Mouse (Mus musculus): ENCODE measurements around the gene Samd10. TPM values are rescaled to one million over a fixed set of nuclear protein-coding genes. Genes with fewer than 3 reads are reported as not detected.

The Samd10 gene
- polyA plus RNA-seq, 2 experiments from 2014 or later = 8.7 to 12.5 TPM

GRCm38 (mm10) chr2:181577126-181577525, 21.9 kb downstream of the Samd10 start:
- ATAC-seq = no peak

DNA sequence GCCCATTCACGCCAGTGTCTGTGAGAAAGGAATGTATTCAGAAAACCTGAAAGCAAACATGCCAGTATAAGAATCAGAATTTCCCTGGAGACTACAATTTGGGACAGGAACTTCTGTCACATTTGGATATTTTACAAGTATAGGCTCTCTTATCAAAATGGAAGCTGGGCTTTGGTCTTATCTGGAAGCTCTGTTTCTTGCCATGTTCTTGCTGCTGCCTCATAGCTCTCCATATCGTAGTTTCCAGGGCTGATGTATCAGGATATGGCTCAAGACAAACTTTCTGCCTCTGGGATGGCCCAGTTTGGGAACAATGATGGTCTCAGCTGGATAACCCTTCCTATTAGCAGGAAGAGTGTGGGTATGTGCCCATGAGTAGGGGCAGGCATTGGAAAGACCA, 22.4 kb downstream of the Samd10 start:
- no peak for ATAC-seq

DNA sequence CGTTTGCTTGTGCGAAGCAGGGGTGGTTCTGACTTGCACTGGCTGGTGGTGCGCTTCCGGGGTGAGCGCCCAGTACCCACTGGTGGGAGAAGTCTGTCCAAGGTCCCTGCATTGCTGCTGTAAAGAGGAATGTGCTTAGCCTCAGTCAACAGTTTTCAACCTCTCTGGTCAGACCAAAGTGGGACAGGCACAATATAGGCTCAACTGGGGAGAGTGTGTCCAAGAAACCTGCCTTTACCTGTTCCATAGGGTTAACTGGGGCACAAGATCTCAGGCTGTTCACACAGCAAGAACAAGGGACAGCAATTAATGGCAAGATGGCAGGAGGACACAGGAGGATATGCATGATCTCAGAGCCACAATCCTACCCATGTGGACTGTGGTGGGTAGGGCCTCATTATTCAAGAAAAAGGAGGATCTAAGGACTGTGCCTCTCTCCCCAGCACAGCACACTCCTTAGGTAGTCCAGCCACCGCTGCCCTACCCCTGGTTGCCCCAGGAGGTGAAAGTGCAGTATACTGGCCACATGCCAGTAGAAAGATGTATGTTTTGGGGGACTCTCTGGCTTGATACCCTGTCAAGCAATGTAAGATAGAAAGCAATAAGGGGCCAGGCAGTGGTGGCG, 24.0 kb downstream of the Samd10 start:
- no peak for ATAC-seq

DNA sequence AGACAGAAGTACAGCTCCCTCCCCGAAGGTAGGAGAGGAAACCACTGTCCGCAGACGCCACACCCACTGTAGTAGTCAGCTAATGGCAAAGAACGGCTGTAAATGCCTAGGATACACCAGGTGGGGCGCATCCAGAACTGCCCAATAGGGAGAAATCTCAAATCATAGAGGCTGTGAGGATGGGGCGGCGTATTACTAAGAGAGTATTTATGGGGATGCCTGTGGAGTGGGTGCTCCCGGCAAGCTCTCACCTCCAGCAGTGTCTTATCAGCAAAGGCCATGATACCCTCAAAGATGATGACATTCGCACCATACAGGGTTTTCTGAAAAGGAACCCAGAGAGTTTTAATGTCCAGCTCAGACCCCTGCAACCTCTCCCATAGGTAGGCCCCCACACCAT, 25.1 kb downstream of the Samd10 start:
- ATAC-seq = no peak

DNA sequence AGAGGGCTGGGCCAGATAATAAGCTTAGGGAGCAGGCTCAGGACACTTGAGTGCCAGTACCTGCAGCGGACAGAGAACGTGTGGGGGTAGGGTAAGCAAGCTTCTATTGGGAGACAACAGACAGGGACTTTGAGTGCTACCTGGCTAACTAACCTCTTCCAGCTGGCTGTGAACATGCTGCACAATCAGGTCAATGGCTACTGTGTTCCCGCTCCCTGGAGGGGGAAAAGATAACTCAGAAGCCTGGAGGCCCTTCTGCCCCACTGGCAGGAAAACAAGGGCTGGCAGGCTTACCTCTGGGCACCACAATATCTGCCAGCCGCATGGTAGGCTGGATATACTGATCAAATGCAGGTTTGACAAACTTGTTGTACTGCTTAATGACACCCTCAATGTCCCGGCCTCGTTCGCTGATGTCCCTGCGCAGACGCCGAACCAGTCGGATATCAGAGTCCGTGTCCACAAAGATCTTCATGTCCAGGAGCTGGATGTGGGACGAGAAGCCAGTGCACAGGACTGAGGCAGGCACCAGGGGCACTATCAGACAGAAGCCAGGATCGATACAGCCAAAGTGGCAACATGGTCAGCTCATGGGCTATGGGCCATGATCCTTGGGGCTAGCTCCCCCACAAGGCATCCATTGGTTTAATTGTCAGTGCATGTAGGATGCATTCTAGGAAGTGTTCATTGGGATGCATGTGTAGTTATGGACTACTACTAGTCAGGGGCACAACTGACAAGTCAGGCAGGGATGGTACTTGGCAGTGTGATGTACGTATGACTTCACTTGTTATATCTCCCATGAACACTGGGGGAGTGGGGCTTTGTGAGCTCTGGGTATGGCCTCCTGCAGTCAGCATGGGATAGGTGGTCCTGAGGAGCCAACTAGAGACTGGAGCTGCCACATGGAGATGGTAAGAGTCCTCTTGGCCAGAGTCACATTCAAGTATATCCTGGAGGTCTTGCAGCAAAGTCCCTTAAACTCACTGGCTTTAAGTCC, 25.8 kb downstream of the Samd10 start:
- ATAC-seq = no peak

DNA sequence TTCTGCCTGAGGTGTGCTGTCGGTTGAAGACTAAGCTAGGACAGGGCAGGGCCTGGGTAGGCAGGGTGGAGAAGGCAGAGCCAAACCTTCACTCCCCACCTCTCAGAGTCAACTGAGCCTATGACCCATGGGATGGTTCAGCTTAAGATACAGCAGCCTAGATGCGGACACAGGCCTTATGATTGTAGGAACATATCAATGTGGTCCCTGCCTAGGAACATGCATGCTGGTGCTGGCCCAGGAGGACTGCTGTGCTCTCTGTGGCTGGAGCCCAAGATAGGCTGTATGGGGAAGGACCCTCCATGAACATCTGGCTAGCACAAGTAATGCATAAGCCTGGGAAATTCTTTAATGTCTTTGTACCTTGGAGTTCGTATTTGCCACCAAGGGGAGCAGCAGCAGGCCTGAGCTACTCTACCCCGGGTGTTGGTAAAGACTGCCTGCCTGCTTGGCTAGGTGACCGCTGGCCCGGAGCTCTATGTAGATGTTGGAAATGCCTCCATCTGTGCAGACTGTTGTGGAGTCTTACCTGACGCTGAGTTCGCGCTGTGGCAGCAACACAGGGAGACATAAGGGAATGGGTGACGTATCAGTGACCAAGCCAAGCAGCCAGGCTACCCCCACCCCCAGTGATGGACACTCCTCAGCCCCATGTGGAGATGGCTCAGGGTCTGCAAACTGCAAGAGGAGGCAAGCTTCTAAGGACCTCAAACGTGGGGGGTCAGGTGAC, 26.9 kb downstream of the Samd10 start:
- no peak for ATAC-seq

DNA sequence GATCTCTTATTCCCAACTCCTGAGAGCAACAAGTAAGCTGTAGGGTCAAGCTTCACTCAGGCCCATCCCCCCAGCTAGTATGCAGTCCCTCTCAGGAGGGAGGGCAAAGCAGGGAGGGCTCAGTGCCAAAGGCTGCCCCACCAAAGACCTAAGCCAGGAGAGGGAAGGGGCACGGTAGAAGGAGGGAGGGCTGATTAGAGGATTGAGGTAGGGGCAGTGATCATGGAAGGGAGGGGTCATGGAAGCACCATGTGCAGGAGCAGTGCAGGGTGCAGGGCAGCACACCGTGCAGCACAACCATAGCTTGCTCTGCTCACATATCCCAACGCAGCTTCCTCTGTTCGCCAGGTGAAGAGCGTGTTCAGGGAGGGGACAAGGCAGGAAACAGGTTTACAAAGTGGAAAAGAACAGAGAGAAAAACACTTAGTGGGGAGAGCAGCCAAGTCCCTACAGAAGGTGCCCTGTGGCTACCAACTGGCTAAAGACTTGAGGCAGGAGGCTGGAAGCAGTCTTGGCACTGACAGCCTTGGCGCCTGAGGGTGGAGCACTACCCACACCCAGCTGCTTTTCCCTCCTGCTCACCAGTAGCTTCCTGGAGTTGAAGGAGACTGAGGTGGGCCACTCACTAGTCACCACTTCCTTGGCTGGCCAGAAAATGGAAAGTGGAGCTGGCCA, 28.0 kb downstream of the Samd10 start:
- no peak for ATAC-seq

DNA sequence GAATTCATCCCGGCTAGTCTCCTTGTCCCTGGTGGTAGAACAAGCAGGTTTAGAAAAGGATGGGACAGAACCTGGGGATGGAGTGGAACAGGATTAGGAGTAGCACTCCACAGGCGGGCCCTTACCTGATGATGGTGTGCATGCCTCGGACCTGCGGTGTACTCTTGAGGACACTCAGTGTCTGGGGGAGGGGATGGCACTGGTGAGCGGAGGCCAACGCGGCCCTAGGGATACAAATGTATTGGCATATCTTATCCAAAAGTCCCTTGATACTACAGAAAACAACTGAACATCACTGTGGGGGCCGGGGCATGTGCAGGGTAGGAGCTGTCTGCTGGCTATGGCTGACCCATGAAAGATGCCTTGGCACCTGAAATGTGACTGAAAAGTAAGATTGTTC, 28.6 kb downstream of the Samd10 start:
- no peak for ATAC-seq

DNA sequence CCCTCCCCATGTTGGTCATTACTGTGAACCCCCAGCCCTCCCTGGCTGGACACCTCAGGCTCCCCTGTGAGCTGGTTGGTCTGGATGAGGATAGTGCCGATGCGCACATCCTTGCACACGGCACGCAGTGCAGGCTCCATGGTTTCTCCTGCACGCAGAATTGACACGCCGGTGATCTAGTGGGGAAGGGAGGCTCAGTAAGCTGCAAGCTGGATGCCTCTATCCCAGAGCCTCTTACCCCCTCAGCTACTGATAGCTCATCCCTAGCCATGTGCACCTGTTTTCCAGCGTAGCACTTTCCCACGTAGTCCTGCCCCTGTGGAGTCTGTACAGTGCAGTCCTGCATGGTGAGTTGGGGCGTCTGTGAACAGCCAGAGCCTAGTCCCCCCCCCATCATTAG, 29.2 kb downstream of the Samd10 start:
- ATAC-seq = no peak

DNA sequence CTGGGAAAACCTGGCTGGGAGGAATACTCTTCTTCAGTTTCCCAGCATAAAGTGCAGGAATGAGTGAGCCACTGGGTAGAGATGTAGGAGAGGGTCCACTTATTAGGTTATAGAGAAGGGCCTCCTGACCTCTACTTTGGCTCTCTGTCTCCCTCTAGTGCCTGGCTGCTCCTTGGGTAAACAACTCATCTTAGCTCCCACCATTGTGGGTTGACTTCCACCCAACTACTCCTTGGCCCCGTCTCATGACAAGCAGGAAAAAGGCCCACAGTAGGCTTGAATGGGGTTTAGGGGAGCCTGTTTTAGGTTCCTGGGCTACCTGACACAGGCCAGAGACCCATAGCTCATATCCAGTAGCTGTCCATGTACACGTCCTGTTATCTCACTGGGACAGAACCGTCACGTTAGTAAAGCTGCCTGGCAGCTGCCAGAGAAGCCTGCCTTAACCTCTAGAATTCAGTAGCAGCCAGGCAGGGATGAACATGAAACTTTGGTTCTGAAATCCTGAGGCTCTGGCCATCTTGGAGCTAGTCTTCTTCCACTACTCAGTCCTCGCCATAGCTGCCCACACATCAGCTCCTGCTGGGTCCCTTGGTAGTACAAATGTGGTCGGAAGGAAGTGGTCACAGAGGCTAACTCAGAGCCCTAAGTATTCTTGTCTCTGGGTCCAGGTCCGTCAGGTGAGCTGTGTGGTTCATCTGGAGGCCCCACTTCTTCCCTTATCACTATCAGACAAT, 30.6 kb downstream of the Samd10 start:
- no peak for ATAC-seq

DNA sequence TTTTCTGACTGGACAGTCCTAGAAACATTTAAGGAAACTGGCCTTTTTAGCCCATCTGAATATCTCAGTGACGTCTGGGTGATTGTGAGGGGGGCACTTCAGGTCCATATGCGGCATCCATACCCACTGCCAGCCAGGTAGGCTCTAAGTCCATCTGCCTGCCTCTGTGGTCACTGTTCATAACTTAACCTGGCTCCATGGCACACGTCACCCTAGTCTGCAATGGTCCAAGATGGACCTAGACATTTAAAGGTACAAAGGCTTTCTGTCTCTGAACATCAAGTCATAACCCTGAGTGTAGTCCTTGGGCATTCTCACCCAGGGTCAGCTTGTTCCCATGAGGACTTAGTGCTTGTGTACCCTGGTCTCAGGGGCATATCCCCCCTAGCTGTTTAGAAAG, 31.7 kb downstream of the Samd10 start:
- no peak for ATAC-seq

- ATAC-seq = no peak
Measured at GRCm38 (mm10) chr2:181553772-181554171, 45.2 kb downstream of the Samd10 start.

DNA sequence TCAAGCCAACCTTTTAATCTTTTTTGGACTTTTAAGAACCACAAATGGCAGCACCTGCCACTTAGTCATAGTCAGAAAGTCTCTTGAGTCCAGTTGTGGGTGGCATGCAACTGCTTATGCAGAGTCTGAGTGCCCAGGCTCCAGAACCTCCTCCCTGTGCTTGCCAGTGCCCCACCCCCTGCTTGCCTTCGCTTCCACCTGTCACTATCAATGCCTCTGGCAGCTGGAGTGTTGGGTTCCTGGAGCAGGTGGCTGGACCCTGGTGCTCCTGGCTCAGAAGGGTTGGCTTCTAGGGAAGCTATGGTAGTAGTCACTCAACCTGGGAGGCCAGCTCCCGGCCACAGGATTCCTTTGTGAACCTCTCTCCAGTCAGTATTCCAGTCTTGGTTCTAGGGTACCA, 48.8 kb downstream of the Samd10 start:
- no peak for ATAC-seq

DNA sequence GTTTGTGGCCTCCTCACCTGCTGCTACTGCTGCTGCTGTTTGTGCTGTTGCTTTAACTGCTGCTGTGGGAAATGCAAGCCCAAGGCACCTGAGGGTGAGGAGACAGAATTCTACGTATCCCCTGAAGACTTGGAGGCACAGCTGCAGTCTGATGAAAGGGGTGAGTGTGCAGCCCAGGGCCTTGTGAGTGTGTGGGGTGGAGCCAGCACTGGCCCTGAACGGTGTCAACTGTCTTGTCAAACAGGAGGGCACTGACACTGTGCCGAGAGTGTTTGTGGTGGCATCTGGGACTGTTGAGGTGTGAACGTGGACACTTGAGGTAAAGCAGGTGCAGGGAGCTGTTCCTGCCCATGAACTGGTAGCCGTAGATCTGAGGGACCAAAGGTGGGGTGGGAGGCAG, 50.3 kb downstream of the Samd10 start:
- no peak for ATAC-seq

DNA sequence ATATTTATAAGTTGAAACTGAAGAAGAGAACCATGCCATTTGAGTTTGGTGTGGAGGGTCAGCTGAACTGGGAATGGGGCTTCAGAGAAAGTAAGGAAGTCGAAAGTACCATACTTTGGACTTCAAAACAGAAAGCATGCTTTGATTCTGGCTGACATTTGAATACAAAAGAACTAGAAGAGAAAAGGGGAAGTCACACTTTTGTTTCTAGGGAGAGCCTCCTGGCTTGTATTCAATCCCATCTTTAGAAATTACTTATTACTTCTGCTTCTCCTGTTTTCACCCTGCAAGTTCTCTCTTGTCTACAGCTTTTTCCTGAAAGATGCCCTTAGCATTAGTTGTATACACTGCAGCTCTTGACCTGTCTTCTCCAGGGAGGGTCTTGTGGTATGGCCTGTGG, 50.8 kb downstream of the Samd10 start:
- ATAC-seq = no peak

GRCm38 (mm10) chr2:181546142-181546541, 52.9 kb downstream of the Samd10 start:
- ATAC-seq = no peak

Other genes with a start within 250 kb of the Samd10 start
- 10 to 100 TPM; 22.2 to 22.8 TPM for gene Zgpat, start 234.3 kb downstream of the Samd10 start, polyA plus RNA-seq (2017; shearing (Covaris generic))
- gene Arfrp1, start 233.8 kb downstream of the Samd10 start, polyA plus RNA-seq (2017; shearing (Covaris generic)) = 10 to 100 TPM; 52.2 to 60.8 TPM
- gene Lime1, start 219.1 kb downstream of the Samd10 start, polyA plus RNA-seq (2017; shearing (Covaris generic)) = 100 to 1,000 TPM; 369 to 440 TPM
- 1 to 10 TPM; 2.5 to 4.3 TPM for gene Zbtb46, start 139.8 kb downstream of the Samd10 start, polyA plus RNA-seq (2017; shearing (Covaris generic))
- gene Abhd16b, start 106.0 kb downstream of the Samd10 start, polyA plus RNA-seq (2017; shearing (Covaris generic)) = not detected
- gene Tpd52l2, start 102.1 kb downstream of the Samd10 start, polyA plus RNA-seq (2017; shearing (Covaris generic)) = 100 to 1,000 TPM in 1 of 2 experiments, 10 to 100 TPM in 1; 88.0 to 103 TPM
- gene Dnajc5, start 78.7 kb downstream of the Samd10 start, polyA plus RNA-seq (2017; shearing (Covaris generic)) = 10 to 100 TPM; 36.9 to 37.1 TPM
- gene Uckl1, start 14.3 kb downstream of the Samd10 start, polyA plus RNA-seq (2017; shearing (Covaris generic)) = 100 to 1,000 TPM; 111 to 136 TPM
- 10 to 100 TPM; 69.3 to 69.5 TPM for gene Prpf6, start 7.3 kb downstream of the Samd10 start, polyA plus RNA-seq (2017; shearing (Covaris generic))
- 10 to 100 TPM; 20.3 to 26.9 TPM for gene Zfp512b, start 6.4 kb downstream of the Samd10 start, polyA plus RNA-seq (2017; shearing (Covaris generic))
- gene Gm29797, start 57.8 kb upstream of the Samd10 start, polyA plus RNA-seq (2017; shearing (Covaris generic)) = not detected
- not detected for gene Sox18, start 72.4 kb upstream of the Samd10 start, polyA plus RNA-seq (2017; shearing (Covaris generic))
- 10 to 100 TPM in 1 of 2 experiments, 1 to 10 TPM in 1; 9.8 to 12.1 TPM for gene Tcea2, start 81.1 kb upstream of the Samd10 start, polyA plus RNA-seq (2017; shearing (Covaris generic))
- 100 to 1,000 TPM; 199 to 210 TPM for gene Rgs19, start 94.8 kb upstream of the Samd10 start, polyA plus RNA-seq (2017; shearing (Covaris generic))
- gene Lkaaear1, start 99.2 kb upstream of the Samd10 start, polyA plus RNA-seq (2017; shearing (Covaris generic)) = not detected
- not detected for gene Oprl1, start 115.8 kb upstream of the Samd10 start, polyA plus RNA-seq (2017; shearing (Covaris generic))
- gene Myt1, start 164.1 kb upstream of the Samd10 start, polyA plus RNA-seq (2017; shearing (Covaris generic)) = not detected
- 10 to 100 TPM; 41.1 to 47.7 TPM for gene Pcmtd2, start 238.6 kb upstream of the Samd10 start, polyA plus RNA-seq (2017; shearing (Covaris generic))